Mouse (Mus musculus) heart, adult 8-10 months (tissue): Measurements from ENCODE around the gene Tepsin. TPM values are rescaled to one million over a fixed set of nuclear protein-coding genes. Genes with fewer than 3 reads are reported as not detected.

Source experiments
- microRNA-seq: library from miRNA; unstranded; fragments of <30 nt; microRNA quantifications from one replicate; pipeline ENCODE4 v1.2.0, GENCODE M21; 2022
- total RNA-seq, 4 experiments: library from RNA; stranded (reverse); gene quantifications; 2 replicates each; pipeline ENCODE4 v1.2.4; 2022

Gene Tepsin
- total RNA-seq, 4 experiments from 2014 or later = 4.8 to 7.0 (median 6.9) TPM

Small RNA genes within 50 kb of the gene (microRNA-seq; reads per million reads assigned to microRNA genes)
- not detected for gene Gm25948

Other genes starting within 250 kb of the Tepsin start
- 10 to 100 TPM; 29.9 to 33.7 (median 30.4) TPM for gene Chmp6, start 185.3 kb downstream of the Tepsin start, total RNA-seq
- 10 to 100 TPM in 1 of 4 experiments, 1 to 10 TPM in 3; 4.8 to 10.0 (median 5.8) TPM for gene Baiap2, start 156.0 kb downstream of the Tepsin start, total RNA-seq
- gene Aatk, start 51.6 kb downstream of the Tepsin start, total RNA-seq = 1 to 10 TPM; 3.1 to 6.2 (median 4.7) TPM
- 10 to 100 TPM in 3 of 4 experiments, 1 to 10 TPM in 1; 8.9 to 16.0 (median 11.7) TPM for gene Cep131, start 11.9 kb downstream of the Tepsin start, total RNA-seq
- 100 to 1,000 TPM in 1 of 4 experiments, 10 to 100 TPM in 3; 68.5 to 103 (median 82.8) TPM for gene Ndufaf8, start 197 bp upstream of the Tepsin start, total RNA-seq
- gene Slc38a10, start 52.6 kb upstream of the Tepsin start, total RNA-seq = 100 to 1,000 TPM in 1 of 4 experiments, 10 to 100 TPM in 3; 88.9 to 104 (median 91.6) TPM
- gene Bahcc1, start 134.2 kb upstream of the Tepsin start, total RNA-seq = 10 to 100 TPM in 2 of 4 experiments, 1 to 10 TPM in 2; 6.2 to 12.6 (median 9.3) TPM
- 100 to 1,000 TPM; 188 to 320 (median 251) TPM for gene Actg1, start 249.8 kb upstream of the Tepsin start, total RNA-seq